Mouse (Mus musculus) C2C12 (cell line): ENCODE data around the gene Trim44. TPM values are rescaled to one million over a fixed set of nuclear protein-coding genes. Genes with fewer than 3 reads are reported as not detected.

Source experiments
- H3K27me3 ChIP-seq: one replicate; pipeline ENCODE4 v1.6.1; 2011; ENCODE audit not compliant: control insufficient read depth, insufficient read depth, insufficient read length
- H3K36me3 ChIP-seq: one replicate; pipeline ENCODE4 v1.6.1; 2011; ENCODE audit not compliant: control insufficient read depth, insufficient read depth
- H3K4me3 ChIP-seq: one replicate; pipeline ENCODE4 v1.5.1; 2011; ENCODE audit warnings: mild to moderate bottlenecking, control low read depth; ENCODE audit not compliant: poor library complexity, insufficient read depth, severe bottlenecking
- H3K79me2 ChIP-seq: one replicate; pipeline ENCODE4 v1.6.1; 2011; ENCODE audit not compliant: control insufficient read depth, insufficient read depth
- H3K79me3 ChIP-seq: one replicate; pipeline ENCODE4 v1.6.1; 2011; ENCODE audit warnings: low read depth, control low read depth
- H3ac ChIP-seq: one replicate; pipeline ENCODE3; 2011; ENCODE audit warnings: low read depth; ENCODE audit not compliant: control insufficient read depth, insufficient read length
- CEBPB ChIP-seq: IDR thresholded peaks from one replicate; pipeline ENCODE4 v1.6.1; 2011; ENCODE audit warnings: low read depth, mild to moderate bottlenecking, control low read depth, moderate library complexity
- CTCF ChIP-seq: IDR thresholded peaks from one replicate; pipeline ENCODE4 v1.5.1; 2011; ENCODE audit not compliant: control insufficient read depth, insufficient read depth, insufficient read length
- FOSL1 ChIP-seq: IDR thresholded peaks from one replicate; pipeline ENCODE4 v1.8.0; 2011; ENCODE audit warnings: mild to moderate bottlenecking, low read length; ENCODE audit not compliant: poor library complexity, insufficient read depth, severe bottlenecking
- MAX ChIP-seq: IDR thresholded peaks from one replicate; pipeline ENCODE4 v1.6.1; 2011; ENCODE audit warnings: mild to moderate bottlenecking, control low read depth
- MYOD1 ChIP-seq: IDR thresholded peaks from one replicate; pipeline ENCODE4 v1.6.1; 2011; ENCODE audit warnings: low read depth; ENCODE audit not compliant: control insufficient read depth, insufficient read length
- MYOG ChIP-seq: IDR thresholded peaks from one replicate; pipeline ENCODE4 v1.6.1; 2011; ENCODE audit not compliant: control insufficient read depth, insufficient read length; ENCODE audit errors: extremely low read depth
- USF1 ChIP-seq: IDR thresholded peaks from one replicate; pipeline ENCODE4 v1.6.1; 2011; ENCODE audit warnings: low read depth, mild to moderate bottlenecking, control low read depth, moderate library complexity
- polyA plus RNA-seq: library from polyadenylated mRNA; unstranded; fragments of >200 nt; fragmentation: generic; extraction: Trizol; gene quantifications from one replicate; pipeline ENCODE4 v1.2.1, GENCODE M21; 2012; ENCODE audit warnings: missing spikeins

Gene Trim44
- polyA plus RNA-seq, 1 experiment = 12.9 TPM

GRCm38 (mm10) chr2:102433879-102434278 is 26.3 kb upstream of the Trim44 start:
- no peaks in the 10 kb centered on the region for H3K36me3 ChIP-seq
- H3K79me3 ChIP-seq = no peaks in the 10 kb centered on the region
- TF ChIP-seq CTCF (no peak), CEBPB (no peak), USF1 (no peak), MYOG (no peak), MYOD1 (no peak), FOSL1 (no peak), MAX (no peak)
- no peak overlapping the region for H3K4me3 ChIP-seq
- no peaks in the 10 kb centered on the region for H3K79me2 ChIP-seq
- H3ac ChIP-seq = no peak overlapping the region
- peaks cover 15% of the 10 kb centered on the region for H3K27me3 ChIP-seq

DNA sequence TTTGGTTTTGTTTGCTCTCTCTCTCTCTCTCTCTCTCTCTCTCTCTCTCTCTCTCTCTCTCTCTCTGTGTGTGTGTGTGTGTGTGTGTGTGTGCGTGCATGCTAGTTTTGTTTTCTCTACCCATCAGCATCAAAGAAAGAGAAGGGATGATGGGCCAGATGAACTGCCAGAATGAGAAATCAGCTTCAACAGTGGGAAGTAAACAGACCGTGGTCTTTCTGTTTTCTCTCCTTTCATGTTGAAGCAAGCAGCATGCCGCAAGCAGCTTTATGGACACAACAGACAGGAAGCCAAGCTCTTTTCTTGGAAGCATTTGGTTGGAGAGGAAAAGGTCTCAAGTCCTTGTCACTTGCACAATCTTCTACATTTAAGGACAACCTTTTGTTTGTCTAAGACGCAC is 23.5 kb upstream of the Trim44 start:
- Histone ChIP-seq H3K79me2 (no peaks in the 10 kb centered on the region), H3ac (no peak overlapping the region), H3K79me3 (no peaks in the 10 kb centered on the region), H3K36me3 (no peaks in the 10 kb centered on the region), H3K27me3 (peaks cover 11% of the 10 kb centered on the region), H3K4me3 (no peak overlapping the region)
- TF ChIP-seq USF1 = no peak
- TF ChIP-seq MYOD1 = no peak
- no peak for TF ChIP-seq CTCF
- TF ChIP-seq CEBPB = no peak
- TF ChIP-seq MYOG = no peak
- TF ChIP-seq MAX = no peak
- no peak for TF ChIP-seq FOSL1

- Histone ChIP-seq H3K4me3 (no peak overlapping the region), H3K36me3 (no peaks in the 10 kb centered on the region), H3K27me3 (peaks cover 22% of the 10 kb centered on the region), H3ac (no peak overlapping the region), H3K79me2 (no peaks in the 10 kb centered on the region), H3K79me3 (no peaks in the 10 kb centered on the region)
- TF ChIP-seq MYOG (no peak), CTCF (no peak), CEBPB (no peak), USF1 (no peak), MYOD1 (no peak), MAX (no peak), FOSL1 (no peak)
Measured at GRCm38 (mm10) chr2:102427974-102428373, 20.3 kb upstream of the Trim44 start.

DNA sequence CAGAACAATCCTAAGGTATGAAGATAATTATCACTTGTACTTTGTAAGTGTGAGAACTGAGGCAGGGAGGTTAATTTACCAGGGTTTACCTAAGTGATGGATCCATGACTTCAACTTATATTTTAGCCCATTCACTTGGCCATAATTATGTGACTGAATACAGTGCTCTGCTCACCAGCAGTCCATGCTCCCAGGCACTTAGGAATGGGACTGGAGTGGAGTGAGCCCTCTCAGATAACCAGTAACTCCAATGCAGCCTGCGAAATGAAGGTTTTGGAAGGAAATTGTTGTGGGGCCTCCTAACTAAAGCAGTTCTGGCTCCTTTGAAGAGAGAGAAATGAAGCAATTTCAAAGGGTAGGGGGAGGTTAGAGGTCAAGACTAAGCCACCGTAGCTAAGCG is 18.8 kb upstream of the Trim44 start:
- Histone ChIP-seq H3K36me3 (no peaks in the 10 kb centered on the region), H3K79me3 (no peaks in the 10 kb centered on the region), H3K4me3 (no peak overlapping the region), H3ac (no peak overlapping the region), H3K79me2 (no peaks in the 10 kb centered on the region), H3K27me3 (peaks cover 22% of the 10 kb centered on the region)
- no peak for TF ChIP-seq USF1
- no peak for TF ChIP-seq CTCF
- TF ChIP-seq MYOD1 = no peak
- TF ChIP-seq FOSL1 = no peak
- TF ChIP-seq MAX = no peak
- TF ChIP-seq CEBPB = no peak
- no peak for TF ChIP-seq MYOG

DNA sequence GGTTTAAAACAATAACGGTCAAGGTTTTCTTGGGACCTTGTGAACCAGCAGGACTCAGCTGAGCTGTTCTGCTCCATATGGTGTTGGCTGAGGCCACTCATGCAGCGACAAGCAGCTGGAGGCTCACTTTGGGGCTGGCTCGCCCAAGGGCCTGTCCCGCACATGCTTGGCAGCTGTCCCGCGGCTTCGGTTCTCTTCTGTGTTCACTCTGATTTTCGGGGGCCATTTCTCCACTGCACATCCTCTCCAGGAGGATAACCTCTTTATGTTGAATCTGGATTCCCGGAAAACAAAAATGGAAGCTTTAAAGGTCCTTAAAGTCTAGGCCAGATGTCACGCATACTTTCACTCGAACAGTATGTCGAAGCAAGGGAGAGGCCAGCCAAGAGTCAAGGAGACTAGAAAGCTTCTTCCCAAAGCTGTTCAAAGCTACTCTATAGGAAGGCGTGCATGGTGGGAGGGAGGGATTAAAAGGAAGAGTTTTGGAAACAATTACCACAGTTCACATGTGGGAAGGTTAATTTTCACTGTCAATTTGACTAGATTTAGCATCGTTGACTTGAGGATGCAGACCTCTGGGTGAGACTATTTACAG is 8.6 kb upstream of the Trim44 start:
- H3K4me3 ChIP-seq = no peak overlapping the region
- peaks cover 11% of the 10 kb centered on the region for H3K27me3 ChIP-seq
- H3K79me3 ChIP-seq = no peaks in the 10 kb centered on the region
- no peak overlapping the region for H3ac ChIP-seq
- TF ChIP-seq FOSL1 (no peak), CTCF (no peak), USF1 (no peak), CEBPB (no peak), MAX (no peak), MYOG (no peak), MYOD1 (no peak)
- H3K79me2 ChIP-seq = no peaks in the 10 kb centered on the region
- H3K36me3 ChIP-seq = no peaks in the 10 kb centered on the region

GRCm38 (mm10) chr2:102412738-102413137 is 5.1 kb upstream of the Trim44 start:
- no peak overlapping the region for H3K4me3 ChIP-seq
- H3K27me3 ChIP-seq = peaks cover 5% of the 10 kb centered on the region
- TF ChIP-seq CTCF (no peak), MAX (no peak), USF1 (no peak), MYOD1 (no peak), CEBPB (no peak), MYOG (no peak), FOSL1 (no peak)
- no peaks in the 10 kb centered on the region for H3K79me2 ChIP-seq
- no peaks in the 10 kb centered on the region for H3K36me3 ChIP-seq
- H3K79me3 ChIP-seq = no peaks in the 10 kb centered on the region
- no peak overlapping the region for H3ac ChIP-seq
